Mouse (Mus musculus) bone marrow macrophage, adult 2 months (primary cell): ENCODE measurements around the gene Fbxl20.

Experiments
- CTCF ChIP-seq: IDR thresholded peaks from 2 replicates; pipeline ENCODE4 v1.5.1; 2012; ENCODE audit warnings: low read depth, mild to moderate bottlenecking, low read length, moderate library complexity
- POLR2A ChIP-seq: IDR thresholded peaks from 2 replicates; pipeline ENCODE4 v1.6.1; 2012; ENCODE audit warnings: mild to moderate bottlenecking, low read depth, low read length, borderline replicate concordance

DNA sequence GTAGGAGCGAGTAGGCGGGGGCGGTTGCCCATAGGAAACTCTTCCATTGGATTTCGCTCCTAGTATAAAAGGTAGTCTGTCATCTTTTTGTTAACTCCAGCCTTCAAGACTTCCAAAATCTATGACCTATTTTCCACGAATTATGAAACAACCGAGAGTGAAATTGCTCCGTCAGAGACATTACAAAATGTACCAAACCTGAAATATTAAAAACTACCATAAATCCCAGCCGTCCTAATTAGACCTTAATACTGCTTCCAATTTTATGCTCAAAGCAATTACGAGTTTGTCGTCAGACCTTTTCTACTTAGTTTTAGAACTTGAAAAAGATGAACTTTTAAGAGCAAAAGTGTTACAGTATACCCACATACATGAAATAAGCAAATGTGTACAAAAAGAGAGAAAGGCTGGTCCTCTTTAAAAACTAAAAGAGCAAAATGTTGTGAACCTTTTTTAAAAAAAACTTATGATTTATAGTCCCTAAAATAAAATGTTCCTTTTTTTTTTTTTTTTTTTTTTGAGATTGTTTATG is 488 bp upstream of the Fbxl20 start:
- TF ChIP-seq CTCF (no peak), POLR2A (no peak)
